Mouse (Mus musculus) NIH3T3 (cell line): Measurements from ENCODE around the gene Tdrd3.

Experiments used
- DNase-seq: peaks from one replicate; pipeline ENCODE4 v3.0.0-alpha.2; 2012; ENCODE audit warnings: low read depth

Gene Tdrd3

DNA sequence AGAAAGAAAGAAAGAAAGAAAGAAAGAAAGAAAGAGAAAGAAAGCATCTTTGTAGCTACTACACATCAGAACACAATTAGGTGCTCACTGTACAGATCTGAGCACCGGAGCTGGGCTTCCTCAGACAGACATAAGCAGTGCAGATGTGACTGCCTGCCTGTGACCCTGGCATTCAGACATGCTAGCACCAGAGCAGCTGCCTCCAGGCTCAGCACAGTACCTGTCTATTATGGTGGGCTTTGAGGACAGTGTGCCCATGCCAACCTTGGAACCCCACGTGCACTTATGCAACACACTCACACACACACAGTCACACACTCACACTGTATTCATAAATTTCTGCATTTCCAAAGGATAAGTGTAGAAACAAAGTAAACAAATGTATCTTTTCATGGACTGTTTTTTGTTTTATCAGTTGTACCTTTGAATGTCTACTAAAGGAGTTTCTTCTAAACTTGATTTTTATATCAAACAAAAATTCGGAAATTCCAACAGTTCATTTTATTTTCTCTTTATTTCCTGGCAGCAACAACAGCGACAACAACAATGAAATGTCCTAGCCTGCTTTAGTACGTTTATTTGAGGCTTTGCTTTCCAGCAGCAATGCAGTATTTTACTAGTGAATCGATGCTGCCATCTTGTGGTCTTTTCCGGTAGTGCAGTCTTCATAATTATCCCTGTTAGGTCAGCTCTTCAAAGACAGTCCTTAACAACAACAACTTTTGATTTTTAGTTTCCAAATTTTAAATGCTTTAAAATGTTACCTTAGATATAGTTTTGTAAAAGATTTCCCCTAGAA lies 35.4 kb downstream of the Tdrd3 start:
- DNase-seq: peak; percentile 85

DNA sequence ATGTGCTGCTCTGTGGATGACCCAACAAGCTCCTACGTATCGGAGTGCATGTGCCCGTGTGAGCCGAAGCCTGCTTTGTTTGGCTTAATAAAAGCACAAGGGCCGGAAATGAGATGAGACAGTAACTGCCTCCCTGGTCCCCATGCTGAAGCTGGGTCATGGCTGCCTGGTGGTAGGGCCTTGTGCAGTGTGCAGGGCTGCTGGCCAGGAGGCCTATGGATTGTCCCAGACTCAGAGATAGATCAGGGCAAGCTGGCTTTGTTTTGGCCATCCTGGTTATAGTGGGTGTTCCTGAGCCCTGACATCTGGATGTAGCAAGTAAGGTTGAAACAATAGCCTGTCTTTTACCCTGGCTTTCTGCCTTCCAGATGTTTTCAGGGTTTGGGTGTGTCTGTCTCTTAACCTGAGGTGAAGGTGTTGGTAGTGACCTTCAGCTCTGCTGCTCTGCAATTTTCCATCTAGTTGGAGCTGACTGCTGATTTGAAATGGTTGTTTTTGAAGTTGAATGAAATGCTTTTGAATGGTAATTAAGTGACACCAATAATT lies 39.3 kb downstream of the Tdrd3 start:
- DNase-seq: no peak

DNA sequence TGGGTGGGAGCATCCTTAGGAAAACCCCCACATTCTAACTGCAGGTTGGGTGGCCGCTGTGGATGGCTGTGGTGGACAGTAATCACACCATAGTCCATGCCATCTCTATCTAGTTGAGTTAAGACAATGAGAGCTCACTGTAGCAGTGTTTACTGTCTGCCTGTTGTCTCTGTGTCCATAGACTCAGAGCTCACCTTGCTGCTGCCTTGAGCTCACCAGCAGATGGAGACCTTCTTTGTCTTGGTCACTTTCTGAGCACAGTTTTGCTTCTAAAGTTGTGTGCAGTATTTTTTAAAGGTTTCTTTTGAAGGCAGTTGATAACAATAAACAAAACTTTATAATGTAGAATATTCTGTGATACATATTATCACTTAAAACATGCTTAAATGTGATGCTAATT lies 43.3 kb downstream of the Tdrd3 start:
- no peak for DNase-seq

DNA sequence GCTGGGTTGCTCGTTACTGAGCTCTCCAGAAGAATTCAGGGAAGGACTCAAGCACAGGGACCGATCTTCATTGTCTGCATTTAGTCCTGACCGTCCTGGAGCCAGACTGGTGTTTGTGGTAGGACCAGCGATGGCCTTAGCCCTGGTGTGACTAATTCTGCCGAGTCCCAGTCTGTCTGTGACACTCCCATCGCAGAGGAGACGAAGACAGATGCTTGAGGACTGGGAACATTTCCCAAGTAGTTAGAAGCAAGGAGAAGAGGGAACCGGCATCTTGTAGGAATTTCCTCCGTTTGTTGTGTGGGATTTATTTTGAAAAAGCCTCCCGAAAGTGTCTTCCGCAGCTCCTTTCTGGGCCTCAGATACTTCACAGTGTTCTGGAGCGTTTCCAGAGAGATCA lies 45.1 kb downstream of the Tdrd3 start:
- DNase-seq: no peak

DNA sequence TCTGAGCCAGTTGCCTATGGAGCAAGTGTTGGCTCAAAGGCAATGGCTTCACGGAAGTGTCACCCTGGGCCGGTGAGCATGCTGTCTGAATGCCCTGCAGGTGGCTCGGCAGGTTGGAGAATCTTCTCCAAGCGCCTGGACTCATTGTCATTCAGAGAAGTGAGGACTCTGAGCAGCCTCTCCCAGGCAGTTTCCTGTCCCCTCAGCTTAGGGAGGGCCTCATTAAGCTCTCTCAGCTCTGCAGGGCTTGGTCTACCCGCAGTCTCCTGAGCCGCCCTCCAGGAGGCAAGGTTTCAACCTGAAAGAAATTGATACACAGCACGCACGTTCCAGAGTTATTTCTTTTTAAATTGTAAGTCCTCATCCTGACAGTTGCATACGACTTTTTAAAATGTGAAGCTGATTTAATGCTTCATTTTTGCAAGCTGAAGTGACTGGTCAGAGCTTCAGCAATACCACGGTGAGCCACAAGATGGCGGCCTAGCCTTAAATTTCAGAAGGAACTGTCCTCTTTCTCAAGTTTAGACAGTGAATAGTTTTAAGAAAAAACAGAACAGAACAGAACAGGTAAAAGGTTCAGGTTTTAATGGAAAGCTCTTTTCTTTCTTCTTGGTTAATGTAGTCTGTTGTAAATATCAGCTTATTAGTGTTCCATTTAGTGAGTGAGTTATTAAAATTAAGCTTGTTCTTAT lies 47.7 kb downstream of the Tdrd3 start:
- DNase-seq: peak; percentile 82

DNA sequence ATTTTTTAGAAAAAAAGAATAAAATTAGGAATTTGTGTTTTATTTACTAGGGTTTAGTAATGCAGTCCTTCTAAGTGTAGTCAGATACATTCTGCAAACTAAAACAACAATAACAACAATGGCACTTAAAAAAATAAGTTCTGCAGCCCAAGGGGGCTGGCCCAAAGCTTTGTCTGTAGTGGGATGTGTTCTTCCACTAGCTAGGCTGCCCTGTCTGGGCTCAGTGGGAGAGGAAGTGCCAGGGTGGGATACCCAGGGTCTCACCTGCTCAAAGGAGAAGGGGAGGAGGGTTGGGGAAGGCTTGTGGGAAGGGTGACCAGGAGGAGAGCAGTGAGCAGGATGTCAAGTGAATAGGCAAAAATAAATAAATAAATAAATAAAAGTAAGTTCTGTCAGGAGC lies 48.2 kb downstream of the Tdrd3 start:
- DNase-seq: no peak

DNA sequence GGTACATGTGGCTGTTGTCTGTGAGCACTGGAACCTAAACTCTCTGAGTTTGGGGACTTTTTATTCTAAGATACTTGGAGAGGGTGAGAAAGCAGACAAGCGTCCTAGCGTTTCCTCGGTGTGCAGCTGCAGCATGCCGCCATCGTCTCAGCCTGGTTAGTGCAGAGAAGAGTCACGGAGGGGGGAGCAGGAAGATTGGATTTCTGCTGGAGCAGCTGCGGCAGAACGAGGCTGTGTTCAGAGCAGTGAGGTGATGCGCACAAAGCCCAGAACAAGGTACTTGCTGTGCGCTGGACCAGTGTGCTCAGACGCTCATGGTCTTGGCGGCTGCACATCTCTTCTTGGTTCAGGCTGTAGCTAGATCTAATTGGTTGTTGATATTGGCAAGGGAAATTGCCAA lies 51.1 kb downstream of the Tdrd3 start:
- DNase-seq: no peak

DNA sequence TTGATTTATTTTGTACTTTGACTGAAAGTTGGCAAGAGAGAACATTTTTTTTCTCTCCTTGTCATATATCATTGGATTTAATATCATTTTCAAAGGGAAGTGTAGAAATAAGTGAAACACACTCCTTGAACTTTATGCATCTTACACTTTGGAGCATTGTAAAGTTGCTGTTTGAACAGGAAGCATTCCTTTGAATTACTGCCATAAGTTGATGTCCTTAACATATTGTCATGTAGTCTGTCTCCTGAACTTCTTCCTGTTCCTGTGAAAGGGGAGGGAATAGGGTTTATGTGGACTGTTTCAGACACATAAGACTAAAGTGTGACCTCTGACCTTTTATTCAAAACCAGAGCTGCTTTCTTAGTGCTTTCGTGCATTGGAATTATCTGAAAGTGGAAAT lies 55.1 kb downstream of the Tdrd3 start:
- no peak for DNase-seq

DNA sequence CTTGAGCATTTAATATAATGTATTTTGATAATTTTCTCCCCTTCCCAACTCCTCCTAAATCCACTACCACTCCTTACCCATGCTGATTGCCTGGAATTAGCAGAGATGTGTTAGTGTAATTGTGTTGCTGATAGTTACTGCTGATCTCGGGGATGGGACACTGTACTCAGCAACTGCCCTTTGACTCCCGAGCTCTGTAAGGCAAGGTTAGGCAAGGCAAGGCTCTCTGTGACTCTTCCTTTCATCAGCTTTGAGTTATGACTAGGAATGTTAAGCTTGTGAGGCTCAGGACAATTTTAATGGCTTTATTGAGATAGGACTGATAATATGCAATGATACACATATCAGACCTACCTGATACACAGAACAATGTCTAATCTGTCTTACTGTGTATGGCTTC lies 56.3 kb downstream of the Tdrd3 start:
- no peak for DNase-seq

DNA sequence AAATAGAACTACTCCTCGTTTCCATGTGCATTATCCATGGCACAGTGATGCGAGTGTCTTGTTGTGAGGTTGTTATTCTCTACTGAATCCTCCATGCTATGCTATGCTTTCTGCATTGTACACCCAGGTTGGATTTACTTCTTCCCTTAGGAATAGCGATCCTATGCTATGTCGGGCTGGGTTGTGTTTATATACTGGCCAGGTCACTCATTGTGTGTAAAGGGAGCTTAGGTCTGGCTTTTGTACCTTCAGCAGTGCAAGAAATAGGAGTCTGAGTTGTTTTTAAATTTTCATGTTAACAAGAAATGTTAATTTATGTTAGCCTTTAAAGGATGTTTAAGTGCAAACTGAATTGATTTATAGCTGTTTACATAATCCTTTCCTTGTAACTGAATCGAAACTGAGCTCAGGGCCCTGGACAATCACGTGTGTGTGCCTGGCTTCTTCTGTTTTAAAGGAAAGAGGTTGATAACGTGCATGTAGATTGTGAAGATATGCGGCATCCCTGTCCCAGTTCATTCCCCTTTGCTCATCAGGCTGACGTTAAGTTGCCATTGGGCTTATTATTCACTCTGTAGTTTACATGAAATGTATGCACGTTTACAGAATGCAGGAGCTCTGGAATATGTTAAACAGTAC lies 59.4 kb downstream of the Tdrd3 start:
- DNase-seq: no peak

DNA sequence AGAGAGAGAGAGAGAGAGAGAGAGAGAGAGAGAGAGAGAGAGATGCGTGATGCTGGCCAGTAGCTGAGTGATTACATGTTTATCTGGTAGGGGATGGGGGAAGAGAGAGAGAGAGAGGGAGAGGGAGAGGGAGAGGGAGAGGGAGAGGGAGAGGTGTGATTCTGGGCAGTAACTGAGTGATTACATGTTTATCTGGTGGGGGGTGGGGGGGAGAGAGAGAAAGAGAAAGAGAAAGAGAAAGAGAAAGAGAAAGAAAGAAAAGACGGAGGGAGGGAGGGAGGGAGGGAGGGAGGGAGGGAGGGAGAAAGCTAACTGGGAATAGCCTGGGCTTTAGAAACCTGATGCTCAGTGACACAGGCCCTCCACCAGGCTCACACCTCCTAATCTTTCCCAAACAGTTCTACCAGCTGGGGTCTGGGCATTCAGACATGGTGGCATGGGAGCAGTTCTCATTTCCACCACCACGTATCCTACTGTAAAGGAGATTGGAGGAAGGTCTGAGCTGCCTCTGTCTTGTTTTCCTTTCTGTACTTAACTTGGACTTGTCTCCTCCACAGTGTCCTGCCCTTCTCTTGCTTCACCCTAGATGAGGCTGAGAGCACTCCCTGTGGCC lies 62.0 kb downstream of the Tdrd3 start:
- no peak for DNase-seq

DNA sequence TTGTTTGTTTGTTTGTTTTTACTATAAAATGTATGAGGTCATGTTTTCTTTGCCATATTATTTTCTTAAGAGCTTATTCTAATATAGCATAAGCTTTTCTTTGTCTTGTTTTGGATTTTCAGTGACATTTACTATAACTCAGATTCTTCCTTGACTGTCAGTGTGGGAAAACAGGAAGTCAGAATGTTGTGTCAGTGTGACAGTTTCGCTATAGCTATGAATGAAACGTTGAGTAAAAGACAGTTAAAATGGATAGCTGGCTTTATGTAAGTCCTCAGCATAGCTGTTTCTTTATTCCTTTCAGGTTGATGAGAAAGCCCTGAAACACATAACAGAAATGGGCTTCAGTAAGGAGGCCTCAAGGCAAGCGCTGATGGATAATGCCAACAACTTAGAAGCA lies 69.4 kb downstream of the Tdrd3 start:
- DNase-seq: no peak

DNA sequence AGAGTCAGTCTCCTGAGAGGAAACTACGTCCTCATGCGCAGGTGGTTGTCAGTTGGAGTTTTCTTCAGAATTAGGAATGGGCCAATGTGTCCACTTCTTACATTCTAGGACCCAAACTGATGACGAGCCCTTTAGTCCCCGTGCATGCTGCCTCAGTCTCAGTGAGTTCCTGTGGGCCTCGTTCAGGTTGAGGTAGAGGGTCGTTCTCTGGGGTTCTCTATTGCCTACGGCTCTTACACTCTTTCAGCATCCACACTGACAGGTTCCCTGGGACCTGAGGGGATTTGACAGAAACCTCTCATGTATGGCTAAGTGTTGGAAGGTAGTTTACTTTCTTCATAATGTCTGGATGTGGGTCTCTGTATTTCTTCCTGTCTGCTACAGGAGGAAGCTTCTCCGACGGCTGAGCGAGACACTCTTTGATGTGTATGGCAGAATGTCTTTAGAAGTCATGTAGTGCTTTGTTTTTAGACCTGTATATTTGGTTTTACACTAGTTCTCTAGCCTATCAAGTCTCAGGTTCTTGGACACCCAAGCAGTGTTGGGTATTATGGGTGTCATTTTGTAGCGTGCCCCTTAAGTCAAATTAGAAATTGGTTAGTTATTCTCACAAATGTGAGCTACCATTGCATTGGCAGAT lies 81.6 kb downstream of the Tdrd3 start:
- DNase-seq: no peak

DNA sequence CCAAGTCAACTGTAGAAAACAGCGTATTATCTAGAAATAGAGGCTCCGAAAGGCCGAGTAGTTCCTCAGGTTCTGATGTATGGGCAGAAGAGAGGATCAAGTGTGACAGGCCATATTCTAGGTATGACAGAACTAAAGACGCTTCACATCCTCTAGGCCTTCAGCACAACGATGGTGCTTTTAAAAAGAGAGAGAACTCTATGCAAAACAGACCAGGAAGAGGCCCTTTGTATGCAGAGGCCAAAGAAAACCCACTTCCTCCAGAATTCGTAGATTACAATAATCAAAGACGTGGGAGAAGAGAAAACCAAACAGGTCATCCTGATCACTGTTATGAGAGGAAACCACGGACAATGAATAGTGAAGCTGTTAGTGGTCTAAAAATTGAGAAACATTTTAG lies 89.5 kb downstream of the Tdrd3 start:
- no peak for DNase-seq

DNA sequence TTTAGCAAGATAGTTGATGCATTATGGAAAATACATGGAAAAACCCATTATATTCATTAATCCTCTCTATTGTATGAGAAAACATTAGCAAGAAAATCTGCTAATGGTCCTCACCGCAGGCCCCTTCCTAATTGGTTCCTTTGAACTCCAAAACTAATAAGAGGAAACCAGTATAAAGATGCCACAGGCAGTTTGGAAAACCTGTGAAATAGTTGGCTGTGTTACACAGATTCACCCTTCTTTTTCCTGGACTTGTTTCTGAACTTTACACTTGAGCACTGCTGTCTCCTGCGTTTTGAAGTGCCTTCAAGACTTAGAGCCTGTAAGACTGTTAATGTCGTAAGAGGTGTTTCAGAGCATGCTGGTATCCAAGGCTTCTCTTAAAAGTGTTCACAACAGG lies 98.8 kb downstream of the Tdrd3 start:
- no peak for DNase-seq

DNA sequence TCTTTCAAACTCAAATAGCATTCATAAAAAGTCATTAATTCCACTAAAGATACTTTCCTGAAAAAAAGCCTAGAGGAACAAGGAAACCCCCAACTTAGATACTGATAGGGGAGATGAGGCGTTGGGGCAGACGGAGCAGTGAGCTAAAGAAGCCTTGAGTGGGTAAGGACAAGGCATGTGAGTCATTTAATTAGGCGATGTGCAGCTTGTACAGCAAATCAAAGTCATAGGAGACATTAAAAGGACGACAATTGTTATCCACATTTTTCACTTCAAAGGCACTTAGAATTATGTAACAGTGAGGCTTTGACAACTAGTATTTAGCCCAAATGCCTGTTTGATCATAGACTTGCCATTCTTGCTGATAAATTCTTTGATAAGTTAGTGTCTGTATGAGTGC lies 100.9 kb downstream of the Tdrd3 start:
- no peak for DNase-seq

DNA sequence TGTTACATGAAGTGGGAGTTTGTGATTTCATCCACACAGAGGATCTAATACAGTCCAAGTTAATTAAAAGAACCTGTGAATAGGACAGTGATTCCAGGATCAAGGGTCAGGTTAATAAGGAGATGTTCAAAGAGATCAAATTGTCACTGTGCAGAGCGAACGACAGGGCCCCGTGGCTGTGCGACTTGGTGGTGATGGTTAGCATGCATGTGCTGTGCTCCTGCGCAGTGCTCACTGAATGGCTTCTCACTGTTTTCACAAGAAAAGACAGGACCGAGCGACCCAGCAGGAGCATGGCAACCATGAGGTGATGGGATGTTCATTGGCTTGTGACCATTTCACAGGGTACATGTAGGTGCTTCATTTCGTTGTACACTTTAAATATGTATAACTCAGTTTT lies 115.4 kb downstream of the Tdrd3 start:
- no peak for DNase-seq

DNA sequence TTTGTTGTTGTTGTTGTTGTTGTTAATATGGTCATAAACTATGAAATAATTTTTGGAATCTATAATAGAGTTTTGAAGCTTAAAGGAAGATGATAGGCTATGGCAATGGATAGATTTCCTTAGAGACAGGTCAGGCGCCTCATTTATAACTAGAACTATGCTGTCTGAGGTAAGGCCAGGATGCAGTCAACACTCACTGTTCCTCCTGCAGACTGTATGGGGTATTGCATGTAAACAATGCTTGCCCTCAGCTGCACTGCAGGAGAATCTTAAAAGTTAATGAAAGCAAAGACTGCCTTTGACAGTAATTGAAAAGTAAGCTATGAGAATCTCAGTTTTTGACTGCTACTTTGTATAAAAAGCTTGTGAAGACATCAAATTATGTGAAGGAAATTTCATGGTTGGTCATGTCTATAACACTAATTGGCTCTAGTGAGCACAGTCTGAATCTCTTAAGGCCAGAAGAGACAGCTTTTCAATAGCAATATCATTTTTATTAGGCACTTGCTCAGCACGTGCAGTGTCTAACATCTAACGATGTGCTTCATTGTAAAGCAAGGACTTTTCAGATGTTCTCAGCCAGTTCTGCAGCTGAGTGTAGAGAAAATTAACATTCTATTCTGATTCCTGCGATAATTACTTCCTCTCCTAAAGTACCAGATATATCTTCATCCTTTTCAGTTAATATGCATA lies 120.8 kb downstream of the Tdrd3 start:
- DNase-seq: no peak

DNA sequence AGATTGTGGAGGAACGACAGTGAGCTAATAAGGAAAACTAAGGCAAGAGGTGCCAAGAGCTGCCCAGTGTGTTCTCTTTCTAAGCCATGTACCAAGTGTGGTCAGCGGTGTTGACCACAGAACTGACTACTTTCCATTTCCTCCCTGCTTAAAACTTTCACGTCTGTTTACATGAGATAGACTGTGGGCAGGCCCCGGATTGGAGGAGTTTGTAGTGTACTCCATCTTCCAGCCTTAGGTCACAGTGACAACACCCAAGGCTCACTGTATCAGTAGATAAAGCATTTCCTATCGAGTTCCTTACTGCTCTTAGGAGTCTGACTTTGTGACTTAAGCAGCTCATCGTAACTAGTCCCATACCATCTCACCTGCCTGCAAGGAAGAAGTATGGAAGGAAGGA lies 133.5 kb downstream of the Tdrd3 start:
- no peak for DNase-seq

DNA sequence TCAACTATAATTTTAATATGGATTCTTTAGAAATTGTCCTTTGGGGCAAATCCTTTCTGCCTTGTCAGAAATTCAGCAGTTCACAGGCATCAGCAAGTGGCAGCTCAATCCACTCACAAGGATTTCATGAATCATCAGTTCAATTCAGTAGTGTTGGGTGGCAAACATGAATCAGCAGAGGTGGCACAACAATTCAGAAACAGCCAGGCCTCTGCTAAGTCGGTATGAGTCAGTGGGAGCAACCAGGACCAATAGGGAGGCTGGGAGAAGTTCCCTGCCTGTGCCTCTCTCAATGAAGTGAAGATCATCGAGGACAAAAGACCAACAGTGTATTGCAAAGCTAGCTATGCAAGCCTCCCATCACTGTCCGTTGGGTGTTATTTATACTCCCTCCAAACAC lies 135.8 kb downstream of the Tdrd3 start:
- peak; percentile 39 for DNase-seq

DNA sequence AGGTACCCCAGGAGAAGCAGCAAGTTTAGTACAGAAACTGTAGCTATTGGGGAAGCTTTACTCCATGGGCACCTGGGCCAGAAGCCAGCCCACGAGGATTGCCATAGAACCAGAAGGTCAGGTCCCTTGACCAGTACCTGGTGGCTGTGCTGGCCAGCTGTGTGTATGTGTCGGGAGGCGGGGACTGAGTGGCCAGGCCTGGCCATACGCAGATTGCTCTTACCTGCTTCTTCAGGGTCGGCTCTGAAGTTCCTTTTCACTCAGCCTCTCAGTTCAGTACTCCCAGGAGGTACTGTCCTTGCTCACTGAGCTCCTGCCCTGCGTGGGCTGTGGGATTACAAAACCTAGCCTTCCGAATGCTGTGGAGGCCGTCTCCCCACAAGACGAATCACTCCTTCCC lies 147.4 kb downstream of the Tdrd3 start:
- no peak for DNase-seq

DNA sequence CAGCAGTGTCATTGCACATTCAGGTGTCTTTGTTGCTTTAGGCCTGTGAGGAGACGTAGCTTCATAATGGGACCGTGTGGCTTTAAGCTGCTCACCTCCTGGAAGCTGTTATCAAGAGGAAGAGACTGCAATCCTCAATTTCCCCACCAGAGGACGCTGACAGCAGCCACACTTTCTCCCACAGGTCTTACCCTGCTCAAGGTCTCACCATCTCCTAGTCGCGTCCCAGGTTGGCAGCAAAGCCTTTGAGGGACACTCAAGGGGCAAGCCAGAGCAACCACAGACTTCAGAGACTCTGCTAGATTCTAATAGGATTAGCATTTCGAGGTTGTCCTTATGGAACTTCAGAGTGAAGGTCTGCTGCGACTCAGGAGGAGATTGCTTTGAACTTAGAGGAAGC lies 149.8 kb downstream of the Tdrd3 start:
- no peak for DNase-seq
